Mouse (Mus musculus): ENCODE measurements at regions not wholly inside any gene's neighbourhood (a gene's known extent, or its start where the extent isn't known, plus 50 kb on each side); places are given as distances from the start of the nearest gene placed in this dataset.

DNA sequence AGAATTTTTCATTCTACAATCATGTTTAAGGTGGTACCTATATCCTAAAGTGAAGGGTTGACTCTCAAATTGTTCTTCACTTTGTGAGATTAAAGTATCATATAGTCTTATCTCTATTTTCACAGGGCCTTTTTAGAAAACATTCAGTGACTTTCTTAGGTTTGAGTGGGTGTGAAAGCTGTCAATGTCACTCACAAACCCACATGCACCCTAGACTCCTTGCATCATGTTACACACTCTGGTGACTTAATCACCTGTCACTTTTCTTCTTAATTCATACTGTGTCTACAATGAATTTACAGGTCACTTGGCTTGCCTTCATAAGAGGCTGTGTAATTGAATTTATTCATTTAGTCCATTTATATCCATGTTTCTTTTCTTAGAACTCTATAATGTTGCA lies 1026.8 kb upstream of the Alcam start:
- no peak for DNase-seq (ENCODE audit: low read depth, low spot score)

DNA sequence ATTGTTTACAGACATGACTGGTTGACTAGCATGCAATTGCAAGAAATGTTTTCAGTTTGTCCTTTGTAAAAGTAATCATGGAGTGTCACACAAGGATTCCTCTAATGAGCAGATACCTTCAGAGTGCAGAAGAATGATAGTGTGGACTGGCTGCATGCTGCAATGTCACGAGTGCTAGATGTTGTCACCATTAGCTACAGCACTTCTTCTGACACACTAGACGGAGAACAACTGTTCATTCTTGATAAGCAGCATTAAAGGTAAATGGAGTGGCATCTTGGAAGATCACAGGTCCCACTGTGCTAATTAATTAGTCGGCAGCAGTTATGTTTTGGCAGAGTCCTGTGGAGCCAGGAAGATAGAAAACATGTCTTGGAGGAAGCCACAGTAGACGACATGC lies 985.6 kb upstream of the Alcam start:
- WGBS = 68% methylated on average over 4 of the region's 4 CpGs
- no peak for DNase-seq (ENCODE audit: low read depth, low spot score)

DNA sequence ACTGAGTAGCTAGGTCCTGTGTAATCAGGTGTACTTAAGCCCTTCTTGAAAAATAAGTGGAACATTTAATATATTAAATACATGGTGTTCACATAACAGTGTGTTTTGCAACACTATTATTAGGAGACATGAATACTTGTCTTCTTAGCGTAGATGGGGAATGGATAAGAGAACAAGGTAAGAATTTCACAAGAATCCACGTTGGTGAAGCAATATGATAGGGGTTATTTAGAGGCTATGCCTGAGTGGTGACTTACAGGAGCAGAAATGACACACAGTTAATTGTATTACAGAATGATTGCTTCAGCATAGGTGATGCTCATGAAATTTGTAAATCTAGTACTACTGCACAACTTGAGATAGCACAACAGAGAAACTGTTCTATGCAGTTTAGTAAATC lies 964.5 kb upstream of the Alcam start:
- 54% methylated on average over 2 of the region's 2 CpGs for WGBS
- no peak for DNase-seq (ENCODE audit: low read depth, low spot score)

DNA sequence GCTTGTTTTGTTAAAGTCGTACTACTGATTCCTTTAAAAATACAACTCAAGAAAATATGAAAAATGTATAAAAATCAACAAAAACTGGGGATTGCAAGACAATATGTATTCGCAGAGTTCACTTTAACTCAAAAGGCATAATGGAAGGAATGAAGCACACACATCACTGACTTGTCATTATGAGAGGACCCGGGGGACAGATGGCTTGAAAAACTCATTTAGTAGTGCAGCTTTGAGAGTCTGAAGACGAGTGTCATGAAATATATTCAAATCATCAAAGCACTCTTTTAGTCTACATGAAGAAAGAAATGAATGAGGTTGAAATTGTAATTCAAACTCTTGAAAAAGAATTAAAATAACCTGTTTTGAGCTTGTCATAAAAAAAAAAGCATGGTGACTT lies 931.3 kb upstream of the Alcam start:
- DNase-seq (ENCODE audit: low read depth, low spot score) = no peak
- whole genome bisulfite sequencing = 76% methylated on average over 4 of the region's 4 CpGs

DNA sequence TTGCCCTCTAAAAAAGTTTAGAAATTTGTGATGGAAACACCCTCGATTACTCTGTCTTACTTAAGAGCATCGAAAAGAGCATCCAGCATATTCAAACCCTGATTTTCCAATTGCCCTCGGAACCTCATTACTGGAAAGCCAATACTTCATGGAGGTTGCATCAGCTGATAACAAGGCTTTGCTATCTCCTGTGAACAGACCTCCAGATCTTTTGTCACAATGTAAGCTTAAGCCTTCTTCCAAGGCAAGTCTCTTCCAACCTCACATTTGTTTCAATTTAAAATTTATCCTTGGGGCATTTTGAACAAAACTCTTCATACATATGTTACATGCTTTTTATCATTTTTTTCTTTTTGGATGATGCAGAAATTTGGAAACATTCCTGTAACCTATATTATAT lies 888.3 kb upstream of the Alcam start:
- WGBS = 83% methylated on average over 3 of the region's 3 CpGs
- no peak for DNase-seq (ENCODE audit: low read depth, low spot score)

DNA sequence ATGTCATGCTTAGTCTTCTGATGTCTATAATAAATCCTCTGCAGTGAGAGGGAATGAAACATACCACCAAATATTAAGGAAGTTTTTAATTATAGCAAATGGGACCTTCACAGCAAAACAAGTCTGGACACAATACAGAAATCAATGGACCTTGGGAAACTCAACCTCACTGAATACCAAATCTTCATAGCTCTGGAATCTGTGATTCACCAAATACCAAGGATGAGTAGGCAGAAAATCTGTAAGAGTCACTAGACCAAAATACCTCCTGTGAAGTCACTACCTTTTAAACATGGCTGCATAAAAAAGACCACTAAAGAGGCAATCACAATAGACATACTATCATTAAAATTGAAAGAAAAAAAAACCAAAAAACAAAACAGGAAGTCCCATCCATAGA lies 872.5 kb upstream of the Alcam start:
- no peak for DNase-seq (ENCODE audit: low read depth, low spot score)

DNA sequence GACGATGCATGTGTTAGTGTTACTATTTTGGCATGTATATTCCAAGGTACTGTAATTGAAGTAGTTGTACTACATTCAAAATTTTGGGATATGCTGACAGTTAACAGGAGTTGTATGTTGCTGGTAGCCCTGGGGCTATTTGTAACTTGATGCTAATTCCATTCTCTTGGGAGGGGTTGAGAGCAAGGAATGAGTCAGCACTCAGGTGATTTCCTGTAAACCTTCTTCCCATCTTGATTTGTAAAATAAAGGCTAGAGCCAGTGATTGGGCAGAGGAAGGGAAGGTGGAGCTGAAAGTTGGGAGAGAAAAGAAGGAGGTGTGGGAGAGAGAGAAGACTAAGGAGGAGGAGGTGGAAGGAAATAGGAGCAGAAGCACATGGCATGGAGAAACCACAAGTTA lies 838.2 kb upstream of the Alcam start:
- no peak for DNase-seq (ENCODE audit: low read depth, low spot score)
- 70% methylated on average over 1 of the region's 1 CpGs for WGBS

DNA sequence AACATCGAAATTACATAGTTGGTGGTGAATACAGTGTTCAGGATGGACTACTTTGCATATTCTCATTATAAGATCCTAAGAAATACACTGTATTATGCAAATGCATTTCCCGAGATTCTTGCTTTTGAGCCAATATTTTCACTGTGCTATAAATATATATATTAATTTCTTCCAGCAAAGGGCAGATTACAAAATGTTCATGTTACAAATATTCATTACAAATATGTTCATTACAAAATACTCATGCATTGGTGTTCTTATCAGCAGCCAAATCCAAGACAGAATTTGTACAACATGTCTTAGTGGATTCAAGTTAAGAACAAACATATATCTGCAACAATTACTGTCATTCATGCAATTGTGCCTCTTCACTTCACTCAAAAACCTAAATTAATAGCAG lies 828.1 kb upstream of the Alcam start:
- DNase-seq (ENCODE audit: low read depth, low spot score) = no peak
- 71% methylated on average over 2 of the region's 2 CpGs for WGBS

DNA sequence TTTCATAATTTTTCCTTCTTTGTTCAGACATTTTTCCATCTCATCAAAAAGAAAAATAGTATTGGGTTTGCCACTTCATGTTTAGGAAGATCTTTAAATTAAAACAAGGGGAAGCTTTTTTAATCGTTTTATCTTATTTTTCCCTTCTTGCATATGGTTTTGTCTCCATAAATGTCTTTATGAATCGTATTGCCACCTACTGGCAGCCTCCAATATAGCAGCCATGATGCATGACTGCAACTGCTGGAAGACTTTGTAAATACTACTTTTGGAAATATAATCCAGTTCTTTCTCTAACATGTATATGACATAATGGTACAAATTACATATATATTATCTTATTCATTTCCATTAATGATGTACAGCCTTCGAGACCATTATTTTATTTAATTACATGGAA lies 812.2 kb upstream of the Alcam start:
- 7% methylated on average over 3 of the region's 3 CpGs for WGBS
- DNase-seq (ENCODE audit: low read depth, low spot score) = peak; percentile 19

DNA sequence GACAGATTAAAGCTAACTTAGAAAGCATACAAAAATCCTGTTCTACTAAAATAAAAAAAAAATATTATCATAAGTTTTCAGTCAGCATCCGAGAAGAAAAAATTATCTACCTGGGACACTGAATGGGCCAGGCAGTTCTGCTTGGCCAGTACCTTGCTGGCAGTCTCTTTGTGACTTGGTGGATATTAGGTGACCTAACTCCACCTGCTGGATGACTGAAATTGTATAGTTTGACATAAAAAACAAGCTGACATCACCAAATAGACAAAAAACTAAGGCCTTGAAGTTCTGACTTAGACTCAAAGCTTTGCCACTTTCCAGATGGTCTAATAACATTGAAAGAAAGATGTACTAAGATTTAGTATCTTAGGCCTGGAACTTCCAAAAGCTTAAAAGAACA lies 791.5 kb upstream of the Alcam start:
- 70% methylated on average over 1 of the region's 1 CpGs for WGBS
- DNase-seq (ENCODE audit: low read depth, low spot score) = no peak

DNA sequence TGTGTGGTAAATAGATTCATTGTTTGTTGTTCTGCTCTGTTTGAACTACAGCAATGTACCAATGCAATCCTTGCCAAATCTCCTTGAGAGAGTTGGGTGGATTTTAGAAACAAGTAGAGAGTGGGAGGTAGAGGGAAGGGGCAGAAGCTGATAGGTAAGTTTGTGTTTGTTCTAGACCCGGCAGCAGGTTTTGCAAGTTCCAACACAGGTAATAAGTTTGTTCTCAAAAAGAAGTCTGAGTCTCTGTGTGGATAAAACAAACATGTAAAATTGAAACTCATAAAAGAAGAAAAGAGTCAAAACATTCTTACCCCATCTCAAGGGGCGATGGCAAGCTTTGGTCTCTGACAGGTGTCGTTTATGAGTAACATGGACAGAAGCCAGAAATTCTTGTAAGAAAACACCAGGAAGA lies 788.3 kb upstream of the Alcam start:
- 29% methylated on average over 3 of the region's 3 CpGs for WGBS
- peak; percentile 21 for DNase-seq (ENCODE audit: low read depth, low spot score)

DNA sequence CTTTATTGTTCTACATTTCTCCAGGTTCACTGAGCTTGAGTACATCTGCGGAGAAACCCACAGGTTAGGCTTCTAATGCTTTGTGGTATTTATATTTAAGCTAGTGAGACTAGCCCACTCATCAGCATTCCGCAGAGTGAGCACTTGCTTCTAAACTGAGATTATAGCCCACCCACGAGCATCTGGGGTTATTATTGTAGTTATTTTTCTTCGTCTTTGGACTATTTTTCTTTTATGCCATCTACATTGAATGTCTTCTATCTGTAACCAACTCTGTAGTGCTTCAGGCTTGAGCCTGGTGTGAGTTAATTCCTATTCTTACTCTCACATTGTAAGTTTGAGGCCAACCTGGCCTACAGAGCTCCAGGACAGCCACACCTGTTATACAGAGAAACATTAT lies 765.0 kb upstream of the Alcam start:
- WGBS = 78% methylated on average over 4 of the region's 4 CpGs
- no peak for DNase-seq (ENCODE audit: low read depth, low spot score)

DNA sequence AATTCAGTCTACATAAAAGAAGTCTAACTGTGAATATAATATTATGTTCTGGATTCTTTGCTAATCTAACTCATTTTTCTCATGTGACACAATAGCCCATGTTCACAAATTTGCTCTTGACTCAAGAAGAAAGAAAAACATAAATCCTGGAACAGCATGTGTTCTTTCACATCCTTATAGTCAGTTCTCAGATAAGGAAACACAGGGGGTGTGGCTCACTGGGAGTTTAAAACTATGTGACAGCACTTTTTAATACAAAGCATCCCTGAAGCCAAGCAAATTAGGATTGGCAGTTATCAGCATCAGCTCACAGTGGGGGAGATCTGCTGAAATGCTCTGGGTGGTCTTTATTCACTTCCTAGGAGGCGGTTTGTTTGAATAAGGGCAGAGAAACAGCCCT lies 747.6 kb upstream of the Alcam start:
- 63% methylated on average over 1 of the region's 1 CpGs for WGBS
- DNase-seq (ENCODE audit: low read depth, low spot score) = no peak

DNA sequence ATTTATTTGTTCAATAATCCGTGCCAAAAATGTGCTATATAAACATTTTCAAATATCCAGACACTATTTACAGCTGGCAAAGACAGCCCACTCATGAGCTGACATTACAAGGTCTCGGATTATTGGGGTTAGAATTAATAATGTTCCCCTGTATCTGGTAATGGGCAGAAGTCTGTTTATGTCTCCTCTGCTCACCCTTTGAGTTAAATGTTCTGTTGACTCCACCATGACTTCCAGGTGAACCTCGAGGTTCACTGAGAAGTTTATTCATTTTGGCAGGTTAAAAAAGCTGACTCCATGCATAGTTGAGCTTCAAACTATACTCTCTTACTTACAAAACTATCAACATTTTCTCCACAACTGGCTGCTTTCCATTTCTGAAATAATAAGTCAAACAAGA lies 732.6 kb upstream of the Alcam start:
- WGBS = 35% methylated on average over 3 of the region's 3 CpGs
- DNase-seq (ENCODE audit: low read depth, low spot score) = no peak

DNA sequence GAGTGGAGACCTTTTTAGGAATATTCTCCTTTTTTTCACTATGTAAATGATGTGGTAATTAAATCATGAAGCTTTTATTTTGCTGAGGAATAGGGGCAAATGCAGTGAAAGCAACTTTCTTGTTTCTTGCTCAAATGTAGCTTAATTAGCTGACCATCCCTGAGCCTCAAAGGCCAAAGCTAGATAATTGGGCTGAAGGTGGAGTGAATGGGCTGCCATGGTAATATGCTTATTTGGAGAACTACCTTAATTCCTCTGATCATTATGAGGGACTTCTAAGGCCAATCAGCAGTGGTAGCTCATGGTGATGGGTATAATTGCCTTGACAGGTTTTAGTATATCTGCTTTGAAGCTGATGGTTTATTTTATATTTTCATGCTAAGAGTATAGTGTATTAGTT lies 702.5 kb upstream of the Alcam start:
- no peak for DNase-seq (ENCODE audit: low read depth, low spot score)

DNA sequence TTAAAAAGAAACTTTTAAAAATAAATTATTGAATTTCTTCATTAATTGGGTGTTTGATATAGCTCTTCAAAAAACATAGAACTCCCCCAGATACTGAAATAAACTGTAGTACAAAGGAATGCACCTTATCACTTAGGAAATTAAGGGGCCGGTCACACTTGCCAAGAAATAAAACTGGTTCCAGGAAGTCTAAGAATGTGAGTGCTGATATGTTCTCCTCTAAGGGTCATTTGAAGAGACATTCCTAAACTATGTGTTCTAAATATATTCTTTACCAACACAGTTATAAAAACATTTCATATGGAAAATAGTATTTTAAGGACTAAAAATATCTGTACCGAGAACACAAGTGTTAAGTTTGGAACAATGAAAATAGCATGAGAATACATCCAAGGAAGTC lies 676.8 kb upstream of the Alcam start:
- WGBS = 83% methylated on average over 2 of the region's 2 CpGs
- DNase-seq (ENCODE audit: low read depth, low spot score) = no peak

DNA sequence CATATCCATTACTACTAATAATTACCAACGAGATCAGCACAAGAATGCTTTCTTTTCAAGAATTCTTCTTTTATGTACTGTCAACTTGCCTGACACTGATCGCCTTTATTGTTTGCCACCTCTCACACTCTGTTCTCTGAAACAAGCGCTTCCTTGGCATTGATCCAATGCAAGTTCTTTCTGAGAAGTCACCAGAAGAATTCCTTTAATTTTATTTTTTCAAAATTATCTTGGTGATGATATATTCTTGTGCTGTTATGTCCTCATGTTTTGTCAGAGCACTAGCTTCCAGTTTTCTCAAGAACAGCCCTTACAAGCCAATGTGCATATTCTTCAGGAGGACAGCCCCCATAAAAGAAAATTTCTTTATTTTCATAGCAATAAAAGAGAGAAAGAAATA lies 654.9 kb upstream of the Alcam start:
- WGBS = 62% methylated on average over 3 of the region's 3 CpGs
- DNase-seq (ENCODE audit: low read depth, low spot score) = no peak

DNA sequence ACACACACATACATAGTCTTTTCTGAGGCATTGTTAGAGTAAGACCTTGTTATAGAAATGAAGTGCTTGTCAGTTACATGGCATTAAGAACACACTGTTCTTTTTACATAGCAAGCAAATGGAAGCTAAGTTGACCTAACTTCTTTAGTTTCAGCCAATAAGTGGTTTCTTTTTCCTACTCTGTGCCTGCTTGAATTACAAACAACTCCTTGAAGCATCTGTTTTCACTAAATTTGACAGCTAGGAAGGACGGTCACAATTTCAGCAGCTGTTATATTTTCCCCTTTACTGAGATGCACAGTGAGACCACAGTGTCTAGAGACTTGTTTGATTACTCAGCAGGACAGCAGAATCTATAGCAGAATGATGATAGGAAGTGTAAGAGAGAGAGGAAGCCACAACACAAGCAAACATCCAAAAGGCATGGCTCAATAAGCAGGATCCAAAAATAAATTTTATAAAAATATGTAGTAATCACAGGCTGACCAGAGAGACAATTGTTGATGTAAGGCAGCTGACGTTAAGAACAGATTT lies 641.6 kb upstream of the Alcam start:
- DNase-seq (ENCODE audit: low read depth, low spot score) = no peak
- WGBS = 64% methylated on average over 2 of the region's 2 CpGs

DNA sequence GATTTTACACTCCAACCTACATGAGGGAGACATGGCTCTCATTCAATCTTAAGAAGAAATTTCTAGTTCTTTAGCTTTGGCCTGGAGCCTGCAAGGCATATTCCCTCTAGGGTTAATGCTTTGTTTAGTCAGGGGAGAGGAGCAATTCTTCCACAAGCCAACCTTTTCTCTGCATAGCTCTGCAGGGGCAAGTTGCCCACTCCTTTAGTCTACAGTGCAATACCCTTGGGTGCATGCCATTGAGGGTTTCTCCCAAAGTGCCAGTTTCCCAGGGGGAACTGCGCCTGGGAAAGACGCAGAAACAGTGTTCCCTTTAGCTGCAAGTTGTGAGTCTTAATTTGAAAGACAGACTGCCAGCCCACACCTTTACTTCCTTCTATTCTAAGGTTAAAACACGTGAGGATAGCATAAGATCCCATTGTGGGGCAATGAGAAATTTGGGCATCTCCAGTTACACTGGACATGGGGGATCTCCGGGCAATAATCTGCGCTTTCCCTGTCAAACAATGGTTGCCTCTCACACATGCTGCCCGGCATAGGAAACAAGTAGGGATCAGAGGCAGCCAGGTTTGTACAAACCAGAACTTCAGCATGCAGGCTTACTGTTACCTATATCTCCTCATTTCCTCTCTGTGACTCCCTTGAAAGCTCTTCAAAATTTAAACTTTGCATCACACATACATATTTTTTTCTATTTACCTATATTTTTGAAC lies 620.1 kb upstream of the Alcam start:
- no peak for DNase-seq (ENCODE audit: low read depth, low spot score)
- 73% methylated on average over 6 of the region's 6 CpGs for WGBS

DNA sequence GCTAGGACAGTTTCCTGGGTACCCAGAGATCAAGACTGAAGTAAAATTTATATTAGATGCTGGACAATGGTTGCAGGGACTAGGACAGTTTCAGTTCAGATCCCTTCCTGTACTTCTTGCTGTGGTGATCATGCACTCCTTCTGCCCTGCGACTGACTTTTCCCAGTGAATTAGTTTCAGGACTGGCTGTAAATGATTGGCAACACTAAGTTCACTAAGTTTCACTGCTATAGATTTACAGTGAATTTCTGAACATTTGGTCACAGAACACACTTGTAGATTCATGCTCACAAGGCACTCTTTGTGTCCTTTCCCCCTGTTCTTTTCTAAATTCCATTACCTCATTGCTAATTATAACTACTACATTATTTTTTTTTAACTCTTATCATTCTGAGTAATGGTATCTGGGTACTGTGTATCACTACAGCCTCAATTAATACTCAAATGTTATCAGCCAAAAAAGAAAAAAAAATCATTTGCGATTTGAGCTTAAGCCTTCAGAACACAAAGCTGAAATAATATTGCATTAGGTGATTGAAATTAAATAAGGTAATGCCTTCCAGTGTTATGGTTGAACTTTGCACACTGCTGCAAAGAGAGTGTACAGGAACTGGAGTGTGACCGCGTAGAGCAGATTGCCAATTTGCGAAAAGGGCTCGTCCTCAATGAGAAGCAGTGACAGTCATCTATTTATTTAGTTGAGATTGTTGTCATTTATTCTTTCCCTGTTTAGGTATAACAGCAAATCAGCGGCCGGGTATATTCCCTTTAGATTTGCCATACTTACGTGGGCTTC lies 618.2 kb upstream of the Alcam start:
- WGBS = 85% methylated on average over 9 of the region's 9 CpGs
- DNase-seq (ENCODE audit: low read depth, low spot score) = no peak

DNA sequence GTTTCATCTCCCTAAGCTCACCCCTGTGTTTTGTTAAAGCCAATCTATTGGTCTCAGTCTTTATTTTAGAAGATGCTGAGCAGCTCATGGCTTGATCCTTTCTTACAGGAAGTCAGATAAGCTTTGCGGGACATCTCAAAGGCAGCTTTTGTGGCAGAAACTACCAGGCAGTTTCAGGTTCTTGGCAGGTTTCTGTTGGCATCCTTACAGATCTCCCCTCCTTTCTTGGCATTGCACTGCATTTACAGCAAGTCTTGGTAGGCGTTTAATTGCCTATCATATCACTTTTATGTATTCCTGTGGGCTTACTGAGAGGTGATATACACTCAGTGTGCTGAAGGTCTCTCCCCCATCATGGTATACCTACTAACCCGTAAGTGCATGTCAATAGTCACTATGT lies 610.3 kb upstream of the Alcam start:
- 49% methylated on average over 3 of the region's 3 CpGs for WGBS
- DNase-seq (ENCODE audit: low read depth, low spot score) = no peak
